Mouse (Mus musculus): ENCODE measurements around the gene BC028528.

GRCm38 (mm10) chr3:95867408-95867807 lies 24.4 kb downstream of the BC028528 start:
- no peak for TF ChIP-seq TBP (IDR thresholded peaks at IDR 0.05; ENCODE audit: low read depth, low read length)
- TF ChIP-seq POLR2A (IDR thresholded peaks at IDR 0.05; ENCODE audit: control insufficient read depth in 1 of 2, insufficient read depth in 1 of 2, low read depth in 1 of 2, low read length in 2 of 2, poor library complexity in 1 of 2), result no peak
- TF ChIP-seq EP300 (IDR thresholded peaks at IDR 0.05; ENCODE audit: low read depth in 1 of 2, low read length in 2 of 2), result no peak
